Mouse (Mus musculus) MEL (cell line): ENCODE results near the gene Cdkal1. TPM values are rescaled to one million over a fixed set of nuclear protein-coding genes. Genes with fewer than 3 reads are reported as not detected.

Source experiments
- DNase-seq: peaks from one replicate; pipeline ENCODE4 v3.0.0; 2011; ENCODE audit warnings: low read depth, low spot score
- H3K27ac ChIP-seq: 2 replicates; pipeline ENCODE4 v1.5.1; 2012; ENCODE audit warnings: low read depth, mild to moderate bottlenecking, control low read depth, low read length, moderate library complexity; ENCODE audit not compliant: control insufficient read depth
- H3K27me3 ChIP-seq, 2 experiments: fragments of 150-350 bp in 1 of 2; sonication (generic) in 1 of 2; 2 replicates each; pipeline ENCODE4 v1.6.1; 2012; ENCODE audit warnings: low read length in 2 of 2, mild to moderate bottlenecking in 2 of 2, improper control_type of control experiment in 1 of 2, moderate library complexity in 1 of 2; ENCODE audit not compliant: insufficient read depth in 2 of 2, control insufficient read depth in 1 of 2
- H3K36me3 ChIP-seq, 2 experiments: 2 replicates each; pipeline ENCODE4 v1.6.1; 2012 to 2014; ENCODE audit warnings: low read length in 2 of 2, improper control_type of control experiment in 1 of 2, inconsistent platforms in 1 of 2, mild to moderate bottlenecking in 1 of 2; ENCODE audit not compliant: insufficient read depth in 2 of 2, control insufficient read depth in 1 of 2
- H3K4me1 ChIP-seq, 2 experiments: fragments of 150-350 bp in 1 of 2; sonication (generic) in 1 of 2; 2 replicates each; pipeline ENCODE4 v1.6.1; 2012; ENCODE audit warnings: low read length in 2 of 2, improper control_type of control experiment in 1 of 2, mild to moderate bottlenecking in 1 of 2; ENCODE audit not compliant: insufficient read depth in 2 of 2, control insufficient read depth in 1 of 2
- H3K4me3 ChIP-seq, 2 experiments: fragments of 150-350 bp in 1 of 2; sonication (generic) in 1 of 2; 2 replicates each; pipeline ENCODE4 v1.5.1; 2012; ENCODE audit warnings: low read depth in 2 of 2, low read length in 2 of 2, mild to moderate bottlenecking in 2 of 2, moderate library complexity in 2 of 2, control low read depth in 1 of 2, improper control_type of control experiment in 1 of 2; ENCODE audit not compliant: control insufficient read depth in 1 of 2, insufficient read depth in 1 of 2
- H3K79me2 ChIP-seq: 2 replicates; pipeline ENCODE4 v1.6.1; 2012; ENCODE audit warnings: mild to moderate bottlenecking, low read length, moderate library complexity; ENCODE audit not compliant: control insufficient read depth, poor library complexity, insufficient read depth
- H3K9ac ChIP-seq: 2 replicates; pipeline ENCODE4 v1.6.1; 2012; ENCODE audit warnings: low read depth, mild to moderate bottlenecking, control low read depth, low read length, moderate library complexity; ENCODE audit not compliant: control insufficient read depth, poor library complexity, severe bottlenecking
- H3K9me3 ChIP-seq: fragments of 150-350 bp; sonication (generic); replicated peaks from 2 replicates; pipeline ENCODE4 v1.6.1; 2012; ENCODE audit warnings: mild to moderate bottlenecking, low read length, improper control_type of control experiment, moderate library complexity; ENCODE audit not compliant: insufficient read depth
- BHLHE40 ChIP-seq: IDR thresholded peaks from 2 replicates; pipeline ENCODE4 v1.6.1; 2012; ENCODE audit warnings: low read depth, mild to moderate bottlenecking, inconsistent platforms, low read length, improper control_type of control experiment, borderline replicate concordance
- CTCF ChIP-seq, 3 experiments: IDR thresholded peaks in 2 of 3; conservative IDR thresholded peaks in 1 of 3; 2 replicates each; pipeline ENCODE4 v1.5.1; 2011 to 2012; ENCODE audit warnings: low read length in 3 of 3, low read depth in 2 of 3, mild to moderate bottlenecking in 2 of 3, improper control_type of control experiment in 1 of 3, inconsistent platforms in 1 of 3, mixed read lengths in 1 of 3, moderate library complexity in 1 of 3; ENCODE audit not compliant: control insufficient read depth in 1 of 3, insufficient read depth in 1 of 3, poor library complexity in 1 of 3, severe bottlenecking in 1 of 3
- E2F4 ChIP-seq: IDR thresholded peaks from 2 replicates; pipeline ENCODE4 v1.6.1; 2011; ENCODE audit warnings: low read depth, low read length, improper control_type of control experiment, borderline replicate concordance
- ELF1 ChIP-seq: IDR thresholded peaks from 2 replicates; pipeline ENCODE4 v1.6.1; 2014; ENCODE audit warnings: low read depth, mild to moderate bottlenecking, inconsistent platforms, low read length, improper control_type of control experiment, moderate library complexity
- EP300 ChIP-seq, 2 experiments: IDR thresholded peaks; 2 replicates each; pipeline ENCODE4 v1.6.1; 2011; ENCODE audit warnings: improper control_type of control experiment in 2 of 2, low read length in 2 of 2, low read depth in 1 of 2, mild to moderate bottlenecking in 1 of 2
- ETS1 ChIP-seq: IDR thresholded peaks from 2 replicates; pipeline ENCODE4 v1.6.1; 2012; ENCODE audit warnings: low read depth, mild to moderate bottlenecking, inconsistent platforms, low read length, improper control_type of control experiment, moderate library complexity
- HCFC1 ChIP-seq: IDR thresholded peaks from 2 replicates; pipeline ENCODE4 v1.6.1; 2012; ENCODE audit warnings: low read depth, mild to moderate bottlenecking, inconsistent platforms, low read length, improper control_type of control experiment, moderate library complexity
- KAT2A ChIP-seq: conservative IDR thresholded peaks from 2 replicates; pipeline ENCODE4 v1.6.1; 2012; ENCODE audit warnings: low read depth, low read length, improper control_type of control experiment, inconsistent platforms
- MAX ChIP-seq: IDR thresholded peaks from 2 replicates; pipeline ENCODE4 v1.6.1; 2011; ENCODE audit warnings: low read length, improper control_type of control experiment
- MAZ ChIP-seq: IDR thresholded peaks from 2 replicates; pipeline ENCODE4 v1.6.1; 2012; ENCODE audit warnings: low read depth, mild to moderate bottlenecking, inconsistent platforms, low read length, improper control_type of control experiment
- MEF2A ChIP-seq: IDR thresholded peaks from 2 replicates; pipeline ENCODE4 v1.6.1; 2014; ENCODE audit warnings: low read depth, mild to moderate bottlenecking, inconsistent platforms, low read length, improper control_type of control experiment; ENCODE audit not compliant: poor library complexity, insufficient replicate concordance, severe bottlenecking; ENCODE audit errors: extremely low read depth
- MYB ChIP-seq: IDR thresholded peaks from 2 replicates; pipeline ENCODE4 v1.6.1; 2011; ENCODE audit warnings: mild to moderate bottlenecking, low read depth, low read length, improper control_type of control experiment
- MYC ChIP-seq: IDR thresholded peaks from 2 replicates; pipeline ENCODE4 v1.6.1; 2011; ENCODE audit warnings: low read depth, mild to moderate bottlenecking, low read length, improper control_type of control experiment, moderate library complexity
- NRF1 ChIP-seq: IDR thresholded peaks from 2 replicates; pipeline ENCODE4 v1.6.1; 2014; ENCODE audit warnings: low read depth, mild to moderate bottlenecking, inconsistent platforms, low read length, improper control_type of control experiment, moderate library complexity; ENCODE audit not compliant: poor library complexity, insufficient read depth, severe bottlenecking
- POLR2A ChIP-seq, 2 experiments: IDR thresholded peaks; 2 replicates each; pipeline ENCODE4 v1.6.1; 2011 to 2012; ENCODE audit warnings: low read length in 2 of 2, mild to moderate bottlenecking in 2 of 2, control low read depth in 1 of 2, improper control_type of control experiment in 1 of 2, low read depth in 1 of 2, moderate library complexity in 1 of 2; ENCODE audit not compliant: control insufficient read depth in 1 of 2, insufficient read depth in 1 of 2, poor library complexity in 1 of 2
- POLR2AphosphoS5 ChIP-seq: IDR thresholded peaks from 2 replicates; pipeline ENCODE4 v1.6.1; 2012; ENCODE audit warnings: low read depth, borderline replicate concordance, mild to moderate bottlenecking, inconsistent platforms, low read length, moderate library complexity, mixed read lengths
- RCOR1 ChIP-seq: IDR thresholded peaks from 2 replicates; pipeline ENCODE4 v1.6.1; 2012; ENCODE audit warnings: low read depth, mild to moderate bottlenecking, inconsistent platforms, low read length, improper control_type of control experiment
- SMC3 ChIP-seq: IDR thresholded peaks from 2 replicates; pipeline ENCODE4 v1.6.1; 2011; ENCODE audit warnings: low read depth, low read length, improper control_type of control experiment
- TAL1 ChIP-seq: IDR thresholded peaks from 2 replicates; pipeline ENCODE4 v1.6.1; 2012; ENCODE audit warnings: mild to moderate bottlenecking, inconsistent platforms, low read length, moderate library complexity, mixed read lengths
- TBP ChIP-seq: IDR thresholded peaks from 2 replicates; pipeline ENCODE4 v1.8.0; 2011; ENCODE audit warnings: low read depth, low read length, improper control_type of control experiment
- USF1 ChIP-seq: IDR thresholded peaks from 2 replicates; pipeline ENCODE4 v1.6.1; 2014; ENCODE audit warnings: low read depth, mild to moderate bottlenecking, inconsistent platforms, low read length, improper control_type of control experiment, moderate library complexity
- USF2 ChIP-seq, 2 experiments: IDR thresholded peaks; 2 replicates each; pipeline ENCODE4 v1.6.1; 2011 to 2012; ENCODE audit warnings: improper control_type of control experiment in 2 of 2, low read length in 2 of 2, borderline replicate concordance in 1 of 2, inconsistent platforms in 1 of 2, low read depth in 1 of 2, mild to moderate bottlenecking in 1 of 2; ENCODE audit not compliant: insufficient read depth in 1 of 2
- ZNF384 ChIP-seq: IDR thresholded peaks from 2 replicates; pipeline ENCODE4 v1.6.1; 2012; ENCODE audit warnings: low read depth, mild to moderate bottlenecking, inconsistent platforms, low read length, improper control_type of control experiment
- polyA plus RNA-seq, 2 experiments: library from polyadenylated mRNA; stranded (reverse) in 1 of 2; unstranded in 1 of 2; fragments of >175 nt in 1 of 2; fragments of >200 nt in 1 of 2; gene quantifications; 2 replicates each; pipeline versions ENCODE4 v1.2.1 to v1.2.4; 2012; ENCODE audit warnings: low replicate concordance in 2 of 2, low read depth in 1 of 2; ENCODE audit not compliant: insufficient read length in 2 of 2, insufficient read depth in 1 of 2, missing spikeins in 1 of 2
- total RNA-seq: library from RNA; depleted of rRNA; stranded (reverse); fragments of 300-350 nt; gene quantifications from 2 replicates; pipeline ENCODE4 v1.2.3, GENCODE M21; 2012

Cdkal1 gene
- total and polyA plus RNA-seq, 3 experiments = 10.6 to 11.0 TPM; not detected in 1

GRCm38 (mm10) chr13:29292608-29293240, 562.8 kb downstream of the Cdkal1 start:
- Histone ChIP-seq H3K27ac (no peak overlapping the region), H3K9me3 (no peaks in the 10 kb centered on the region), H3K36me3 (no peaks in the 10 kb centered on the region), H3K9ac (no peak overlapping the region), H3K27me3 (no peaks in the 10 kb centered on the region), H3K4me1 (no peaks in the 10 kb centered on the region), H3K79me2 (no peaks in the 10 kb centered on the region), H3K4me3 (no peak overlapping the region)
- TF ChIP-seq KAT2A = no peak
- TF ChIP-seq USF2 (IDR thresholded peaks at IDR 0.05; ENCODE audit: borderline replicate concordance in 1 of 2, insufficient read depth in 1 of 2, low read depth in 1 of 2, low read length in 2 of 2) = no peak
- TF ChIP-seq MYC = no peak
- TF ChIP-seq TAL1 = no peak
- TF ChIP-seq ETS1 = no peak
- TF ChIP-seq USF1 = no peak
- TF ChIP-seq BHLHE40 = no peak
- TF ChIP-seq ELF1 = no peak
- no peak for TF ChIP-seq MAX
- no peak for TF ChIP-seq MAZ
- no peak for TF ChIP-seq POLR2A (IDR thresholded peaks at IDR 0.05; ENCODE audit: control insufficient read depth in 1 of 2, insufficient read depth in 1 of 2, low read depth in 1 of 2, low read length in 2 of 2, poor library complexity in 1 of 2)
- no peak for TF ChIP-seq ZNF384
- no peak for TF ChIP-seq POLR2AphosphoS5
- TF ChIP-seq HCFC1 = no peak
- no peak for TF ChIP-seq MEF2A
- no peak for TF ChIP-seq CTCF (IDR thresholded peaks at IDR 0.05 in 2 of 3, conservative IDR thresholded peaks at IDR 0.05 in 1 of 3; ENCODE audit: control insufficient read depth in 1 of 3, insufficient read depth in 1 of 3, low read depth in 2 of 3, low read length in 3 of 3, poor library complexity in 1 of 3, severe bottlenecking in 1 of 3)
- DNase-seq = no peak

- no peak overlapping the region for H3K9ac ChIP-seq
- no peaks in the 10 kb centered on the region for H3K36me3 ChIP-seq
- no peaks in the 10 kb centered on the region for H3K79me2 ChIP-seq
- no peaks in the 10 kb centered on the region for H3K9me3 ChIP-seq
- no peaks in the 10 kb centered on the region for H3K27me3 ChIP-seq
- DNase-seq = no peak
- H3K4me3 ChIP-seq = no peak overlapping the region
- no peak overlapping the region for H3K27ac ChIP-seq
- no peaks in the 10 kb centered on the region for H3K4me1 ChIP-seq
- TF ChIP-seq EP300 (IDR thresholded peaks at IDR 0.05; ENCODE audit: low read depth in 1 of 2, low read length in 2 of 2) = no peak
- no peak for TF ChIP-seq POLR2A (IDR thresholded peaks at IDR 0.05; ENCODE audit: control insufficient read depth in 1 of 2, insufficient read depth in 1 of 2, low read depth in 1 of 2, low read length in 2 of 2, poor library complexity in 1 of 2)
- TF ChIP-seq TBP = no peak
- TF ChIP-seq KAT2A = no peak
- TF ChIP-seq USF2 (IDR thresholded peaks at IDR 0.05; ENCODE audit: borderline replicate concordance in 1 of 2, insufficient read depth in 1 of 2, low read depth in 1 of 2, low read length in 2 of 2) = no peak
- no peak for TF ChIP-seq NRF1
- no peak for TF ChIP-seq MYB
- no peak for TF ChIP-seq RCOR1
- no peak for TF ChIP-seq SMC3
- no peak for TF ChIP-seq MAZ
- no peak for TF ChIP-seq E2F4
Measured at GRCm38 (mm10) chr13:29290569-29290968, 564.9 kb downstream of the Cdkal1 start.
